Mouse (Mus musculus): Measurements from ENCODE around the gene Nckipsd.

DNA sequence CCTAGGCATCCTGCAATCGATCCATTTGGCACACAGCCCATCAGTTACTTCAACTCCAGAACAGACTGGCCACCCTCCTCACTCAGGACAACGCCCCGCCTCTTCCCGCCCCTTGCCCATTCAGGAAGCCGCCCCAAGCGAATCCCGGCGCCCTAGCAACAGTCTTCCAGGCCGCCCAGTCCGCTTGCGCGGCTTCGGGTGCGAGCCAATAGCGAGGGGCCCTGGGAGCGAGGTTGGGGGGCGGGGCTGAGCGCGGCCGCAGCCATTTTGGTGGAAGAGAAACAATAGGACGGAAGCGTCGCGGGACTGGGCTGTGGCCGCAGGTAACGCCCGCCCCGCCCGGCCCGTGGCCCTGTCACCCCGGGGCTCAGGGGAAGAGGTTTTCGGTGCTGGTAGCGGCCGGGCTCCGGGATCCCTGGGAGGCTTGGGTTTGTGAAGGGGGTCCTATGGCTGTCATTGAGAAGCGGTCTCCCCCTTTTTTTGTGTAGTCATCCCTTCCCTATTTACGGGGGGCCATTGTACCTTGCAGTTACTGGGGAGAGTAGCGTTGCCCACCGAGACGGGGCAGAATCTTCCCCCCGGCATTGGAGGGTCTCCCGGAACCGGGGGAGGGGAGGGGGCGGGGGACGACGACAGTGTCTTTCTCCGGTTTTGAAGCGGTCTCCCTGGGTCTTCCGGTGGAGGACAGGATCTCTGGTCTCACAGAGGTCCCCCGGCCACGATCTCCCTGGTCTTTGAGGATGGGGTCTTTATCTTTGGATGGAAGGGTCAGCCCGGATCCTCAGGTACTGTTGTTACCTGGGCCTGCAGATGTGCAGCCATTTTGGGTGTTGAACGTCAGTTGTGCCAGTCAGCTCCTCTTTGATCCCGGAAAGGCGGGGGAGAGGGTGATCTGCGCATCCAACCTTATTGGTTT lies 24.4 kb upstream of the Nckipsd start, which contains the start of gene Ip6k2:
- no peak for TF ChIP-seq CTCF (IDR thresholded peaks at IDR 0.05; ENCODE audit: insufficient read depth, low read length)
- TF ChIP-seq POLR2A (IDR thresholded peaks at IDR 0.05; ENCODE audit: borderline replicate concordance, extremely low read depth, low read depth, low read length) = peak; percentile 74; the same call in 1 of the 2 replicates

Data from lung, adult 2 months (tissue).